20 mouse cellular contexts compared by ENCODE assay signal in the genomic region with DNA sequence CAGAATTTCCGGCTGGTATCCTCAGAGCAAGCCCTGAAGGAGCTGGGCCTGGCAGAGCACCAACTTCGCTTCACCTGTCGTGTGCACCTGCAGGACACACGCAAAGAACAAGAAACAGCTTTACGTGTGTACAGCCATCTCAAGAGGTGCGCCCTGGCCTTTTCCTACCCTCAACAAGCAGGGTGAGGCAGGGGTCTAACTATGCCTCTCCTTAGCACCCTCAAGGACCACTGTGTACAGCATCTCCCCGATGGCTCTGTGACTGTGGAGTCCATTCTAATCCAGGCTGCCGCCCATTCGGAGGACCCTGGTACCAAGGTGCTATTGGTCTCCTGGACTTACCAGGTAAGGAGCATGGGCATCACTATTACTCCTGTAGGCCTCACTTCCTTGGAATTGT. TPM values are rescaled to one million over a fixed set of nuclear protein-coding genes. Genes with fewer than 3 reads are reported as not detected.
DNase-seq lines count a peak whose midpoint lies in the region; TF ChIP-seq lines count a peak whose summit lies in the region.
"Had no signal": no experiment of that assay in that cellular context is flagged by ENCODE, and none has a peak within 500 bp of the region (broad histone marks: within the 10 kb centered on the region; RNA-seq: fewer than 3 reads in every experiment).

No protein-coding gene starts in this region.

- peak; percentile 17 for DNase-seq in cerebellum, adult 9-11 months
- no peak for DNase-seq in cerebellum, adult 8-10 months
- DNase-seq in heart, adult 11 months, result peak; percentile 72
- no peak for DNase-seq in heart, postnatal 10 days
- peak; percentile 0 for DNase-seq in right cerebral cortex, adult 18-20 months
- DNase-seq in right cerebral cortex, postnatal 14 days, result no peak
- no peak for DNase-seq in MEL (ENCODE audit: low read depth, low spot score)
- DNase-seq: adrenal gland, postnatal 10 days; cerebellum, adult 11 months; cerebellum, postnatal 14 days; embryo, embryonic 11 days had no signal

- no peak overlapping the region for H3K9ac ChIP-seq in MEL (ENCODE audit: control insufficient read depth, low read depth, low read length, poor library complexity, severe bottlenecking)
- H3K9ac ChIP-seq: embryonic facial prominence, embryonic 15.5 days; heart, embryonic 15.5 days; hindbrain, embryonic 14.5 days; intestine, embryonic 15.5 days had no signal

- H3K9me3 ChIP-seq in MEL (replicated peaks; ENCODE audit: insufficient read depth, low read length), result no peaks in the 10 kb centered on the region
- H3K9me3 ChIP-seq: embryonic facial prominence, embryonic 15.5 days; forebrain, embryonic 10.5 days; heart, embryonic 15.5 days; hindbrain, embryonic 10.5 days; intestine, embryonic 15.5 days had no signal

- TF ChIP-seq CTCF in MEL (IDR thresholded peaks at IDR 0.05 in 2 of 3, conservative IDR thresholded peaks at IDR 0.05 in 1 of 3; ENCODE audit: control insufficient read depth in 1 of 3, insufficient read depth in 1 of 3, low read depth in 2 of 3, low read length in 3 of 3, poor library complexity in 1 of 3, severe bottlenecking in 1 of 3), result no peak

- no peak for TF ChIP-seq POLR2A in MEL (IDR thresholded peaks at IDR 0.05; ENCODE audit: control insufficient read depth in 1 of 2, insufficient read depth in 1 of 2, low read depth in 1 of 2, low read length in 2 of 2, poor library complexity in 1 of 2)

- intact Hi-C loops in heart, postnatal 10 days (cut with DNase I), result no loop called here

- H3K27ac ChIP-seq in MEL (ENCODE audit: control insufficient read depth, low read depth, low read length), result no peak overlapping the region
- H3K27ac ChIP-seq: embryonic facial prominence, embryonic 15.5 days; forebrain, embryonic 10.5 days; heart, adult 2 months; heart, embryonic 15.5 days; hindbrain, embryonic 10.5 days; hindbrain, embryonic 14.5 days; intestine, embryonic 15.5 days had no signal

- H3K4me3 ChIP-seq in MEL (ENCODE audit: control insufficient read depth in 1 of 2, insufficient read depth in 1 of 2, low read depth in 2 of 2, low read length in 2 of 2), result no peak overlapping the region
- H3K4me3 ChIP-seq: embryonic facial prominence, embryonic 15.5 days; erythroblast, embryonic 14.5 days; forebrain, embryonic 10.5 days; heart, adult 2 months; heart, embryonic 15.5 days; hindbrain, embryonic 10.5 days; intestine, embryonic 15.5 days had no signal

- H3K27me3 ChIP-seq in MEL (ENCODE audit: control insufficient read depth in 1 of 2, insufficient read depth in 2 of 2, low read length in 2 of 2), result no peaks in the 10 kb centered on the region
- H3K27me3 ChIP-seq: CH12.LX; embryonic facial prominence, embryonic 15.5 days; heart, embryonic 15.5 days; intestine, embryonic 15.5 days had no signal

- H3K79me2 ChIP-seq in MEL (ENCODE audit: control insufficient read depth, insufficient read depth, low read length, poor library complexity), result peaks cover 27% of the 10 kb centered on the region

- TF ChIP-seq RAD21 in MEL (IDR thresholded peaks at IDR 0.05; ENCODE audit: low read depth, low read length), result no peak

- no peak for TF ChIP-seq EP300 in MEL (IDR thresholded peaks at IDR 0.05; ENCODE audit: low read depth in 1 of 2, low read length in 2 of 2)

- peaks cover 2% of the 10 kb centered on the region in 2 experiments; a peak in 3 of 4 replicates for H3K4me1 ChIP-seq in MEL (ENCODE audit: control insufficient read depth in 1 of 2, insufficient read depth in 2 of 2, low read length in 2 of 2)

- H3K36me3 ChIP-seq in MEL (ENCODE audit: control insufficient read depth in 1 of 2, insufficient read depth in 2 of 2, low read length in 2 of 2), result peaks cover 0 to 3% of the 10 kb centered on the region in 2 experiments; a peak in 3 of 4 replicates

TF ChIP-seq in MEL, 35 proteins besides CTCF, POLR2A, EP300 and RAD21:
- TF ChIP-seq NELFE (IDR thresholded peaks at IDR 0.05; ENCODE audit: low read depth, low read length) (no peak), POLR2AphosphoS2 (IDR thresholded peaks at IDR 0.05; ENCODE audit: low read length) (peak; percentile 45; the same call in 1 of the 2 replicates), ZNF384 (IDR thresholded peaks at IDR 0.05; ENCODE audit: low read depth, low read length) (no peak), MXI1 (IDR thresholded peaks at IDR 0.05; ENCODE audit: low read depth, low read length) (no peak), NRF1 (IDR thresholded peaks at IDR 0.05; ENCODE audit: insufficient read depth, low read depth, low read length, poor library complexity, severe bottlenecking) (no peak), MAFK (IDR thresholded peaks at IDR 0.05; ENCODE audit: borderline replicate concordance, low read depth, low read length) (no peak), TBP (IDR thresholded peaks at IDR 0.05; ENCODE audit: low read depth, low read length) (no peak)

RNA-seq across cellular contexts. Expression of a gene that starts 3.4 kb away (rescaled TPM):
- total RNA-seq in heart, postnatal 10 days (2021), result 10 to 100 TPM; 18.1 to 19.1 TPM
- 50.0 and 65.2 TPM in 2 replicates for total RNA-seq in MEL (2012; rRNA removed)
- 10 to 100 TPM in 1 of 2 experiments, not detected in 1; 68.4 TPM for polyA plus RNA-seq in MEL (2012; ENCODE audit: insufficient read depth in 1 of 2, insufficient read length in 2 of 2, low read depth in 1 of 2, low replicate concordance in 2 of 2, missing spikeins in 1 of 2)

RNA-seq across cellular contexts. Expression of a gene that starts 3.4 kb away (rescaled TPM):
- 10 to 100 TPM; 20.3 to 21.7 TPM for total RNA-seq in heart, postnatal 10 days (2021)
- 17.6 and 24.5 TPM in 2 replicates for total RNA-seq in MEL (2012; rRNA removed)
- polyA plus RNA-seq in MEL (2012; ENCODE audit: insufficient read depth in 1 of 2, insufficient read length in 2 of 2, low read depth in 1 of 2, low replicate concordance in 2 of 2, missing spikeins in 1 of 2), result 10 to 100 TPM in 1 of 2 experiments, not detected in 1; 39.1 TPM

RNA-seq across cellular contexts. Expression of a gene that starts 18.8 kb away (rescaled TPM):
- 10 to 100 TPM; 16.6 to 20.9 TPM for total RNA-seq in heart, postnatal 10 days (2021)
- 78.9 and 82.5 TPM in 2 replicates for total RNA-seq in MEL (2012; rRNA removed)
- polyA plus RNA-seq in MEL (2012; ENCODE audit: insufficient read depth in 1 of 2, insufficient read length in 2 of 2, low read depth in 1 of 2, low replicate concordance in 2 of 2, missing spikeins in 1 of 2), result 10 to 100 TPM in 1 of 2 experiments, not detected in 1; 96.8 TPM

RNA-seq across cellular contexts. Expression of a gene that starts 18.9 kb away (rescaled TPM):
- 10 to 100 TPM in 1 of 2 experiments, 1 to 10 TPM in 1; 7.9 to 10.6 TPM for total RNA-seq in heart, postnatal 10 days (2021)
- total RNA-seq in MEL (2012; rRNA removed), result 10.9 and 14.0 TPM in 2 replicates
- polyA plus RNA-seq in MEL (2012; ENCODE audit: insufficient read depth in 1 of 2, insufficient read length in 2 of 2, low read depth in 1 of 2, low replicate concordance in 2 of 2, missing spikeins in 1 of 2), result 10 to 100 TPM in 1 of 2 experiments, not detected in 1; 22.6 TPM

RNA-seq across cellular contexts. Expression of a gene that starts 25.0 kb away (rescaled TPM):
- under 1 TPM; 0.20 to 0.34 TPM for total RNA-seq in heart, postnatal 10 days (2021)
- total RNA-seq in MEL (2012; rRNA removed), result 0.52 and 0.62 TPM in 2 replicates
- 10 to 100 TPM in 1 of 2 experiments, 1 to 10 TPM in 1; 1.1 to 54.9 TPM for polyA plus RNA-seq in MEL (2012; ENCODE audit: insufficient read depth in 1 of 2, insufficient read length in 2 of 2, low read depth in 1 of 2, low replicate concordance in 2 of 2, missing spikeins in 1 of 2)
- polyA plus RNA-seq: erythroblast, embryonic 14.5 days had no signal

Comparison
In these comparisons a context has a peak if more than half of its experiments do, and no peak if none do; other contexts are left out.
1. DNase-seq: peak in cerebellum, adult 9-11 months (single experiment), heart, adult 11 months (single experiment) and right cerebral cortex, adult 18-20 months (single experiment); none in cerebellum, adult 8-10 months (single experiment), heart, postnatal 10 days (0 of 2), right cerebral cortex, postnatal 14 days (single experiment) and MEL (single experiment).